Mouse (Mus musculus) myocyte (in vitro differentiated cells): ENCODE measurements around the gene Tpk1. TPM values are rescaled to one million over a fixed set of nuclear protein-coding genes. Genes with fewer than 3 reads are reported as not detected.
"Not testable (repeated sequence)": the region's sequence is repeated elsewhere in the genome, so short reads cannot be mapped to it uniquely, and the experiment has no call there.

Experiments
- H3K27me3 ChIP-seq: one replicate; pipeline ENCODE4 v1.6.1; 2011; ENCODE audit not compliant: control insufficient read depth, insufficient read depth, insufficient read length
- H3K36me3 ChIP-seq: one replicate; pipeline ENCODE4 v1.6.1; 2011; ENCODE audit not compliant: control insufficient read depth, insufficient read depth
- H3K4me2 ChIP-seq: one replicate; pipeline ENCODE4 v1.6.1; 2011; ENCODE audit warnings: low read depth, control low read depth
- H3K4me3 ChIP-seq: one replicate; pipeline ENCODE4 v1.5.1; 2011; ENCODE audit warnings: mild to moderate bottlenecking, control low read depth, moderate library complexity
- H3K79me2 ChIP-seq: one replicate; pipeline ENCODE4 v1.6.1; 2011; ENCODE audit not compliant: control insufficient read depth, insufficient read depth
- H3ac ChIP-seq: one replicate; pipeline ENCODE4 v1.6.1; 2011; ENCODE audit not compliant: control insufficient read depth, insufficient read length
- CEBPB ChIP-seq: IDR thresholded peaks from 2 replicates; pipeline ENCODE4 v1.6.1; 2011; ENCODE audit warnings: mild to moderate bottlenecking, moderate library complexity; ENCODE audit not compliant: poor library complexity, insufficient read depth, severe bottlenecking
- E2F4 ChIP-seq: IDR thresholded peaks from one replicate; pipeline ENCODE4 v1.6.1; 2011; ENCODE audit warnings: mild to moderate bottlenecking, control low read depth, moderate library complexity; ENCODE audit not compliant: insufficient read depth
- MAX ChIP-seq: IDR thresholded peaks from one replicate; pipeline ENCODE4 v1.6.1; 2011; ENCODE audit warnings: low read depth, mild to moderate bottlenecking, control low read depth
- MYOD1 ChIP-seq, 3 experiments: IDR thresholded peaks; one replicate each; pipeline ENCODE4 v1.6.1; 2011; ENCODE audit warnings: control low read depth in 2 of 3, low read depth in 2 of 3, mild to moderate bottlenecking in 2 of 3, moderate library complexity in 1 of 3; ENCODE audit not compliant: insufficient read length in 2 of 3, control insufficient read depth in 1 of 3
- MYOG ChIP-seq, 3 experiments: IDR thresholded peaks; one replicate each; pipeline ENCODE4 v1.6.1; 2011; ENCODE audit warnings: control low read depth in 2 of 3, low read depth in 2 of 3, mild to moderate bottlenecking in 2 of 3; ENCODE audit not compliant: insufficient read length in 2 of 3, control insufficient read depth in 1 of 3, insufficient read depth in 1 of 3
- POLR2A ChIP-seq: IDR thresholded peaks from one replicate; pipeline ENCODE4 v1.6.1; 2011; ENCODE audit warnings: low read depth, mild to moderate bottlenecking, control low read depth, moderate library complexity; ENCODE audit not compliant: insufficient read length
- POLR2AphosphoS2 ChIP-seq: IDR thresholded peaks from one replicate; pipeline ENCODE4 v1.6.1; 2011; ENCODE audit warnings: low read depth, control low read depth; ENCODE audit not compliant: insufficient read length
- REST ChIP-seq: IDR thresholded peaks from one replicate; pipeline ENCODE4 v1.6.1; 2011; ENCODE audit warnings: mild to moderate bottlenecking, control low read depth, moderate library complexity; ENCODE audit not compliant: insufficient read depth, insufficient read length
- SRF ChIP-seq: IDR thresholded peaks from one replicate; pipeline ENCODE4 v1.6.1; 2011; ENCODE audit warnings: low read depth; ENCODE audit not compliant: control insufficient read depth, insufficient read length
- TCF12 ChIP-seq: IDR thresholded peaks from one replicate; pipeline ENCODE4 v1.6.1; 2011; ENCODE audit warnings: mild to moderate bottlenecking, control low read depth; ENCODE audit not compliant: poor library complexity, insufficient read depth, severe bottlenecking
- TCF3 ChIP-seq: IDR thresholded peaks from one replicate; pipeline ENCODE4 v1.6.1; 2011; ENCODE audit warnings: low read depth, control low read depth; ENCODE audit not compliant: insufficient read length
- USF1 ChIP-seq: IDR thresholded peaks from one replicate; pipeline ENCODE4 v1.6.1; 2011; ENCODE audit warnings: low read depth, mild to moderate bottlenecking, control low read depth, moderate library complexity
- polyA plus RNA-seq: library from polyadenylated mRNA; unstranded; fragments of >200 nt; fragmentation: generic; extraction: Trizol; gene quantifications from one replicate; pipeline ENCODE4 v1.2.1, GENCODE M21; 2012; ENCODE audit warnings: missing spikeins

The Tpk1 gene
- polyA plus RNA-seq, 1 experiment = 1.6 TPM

DNA sequence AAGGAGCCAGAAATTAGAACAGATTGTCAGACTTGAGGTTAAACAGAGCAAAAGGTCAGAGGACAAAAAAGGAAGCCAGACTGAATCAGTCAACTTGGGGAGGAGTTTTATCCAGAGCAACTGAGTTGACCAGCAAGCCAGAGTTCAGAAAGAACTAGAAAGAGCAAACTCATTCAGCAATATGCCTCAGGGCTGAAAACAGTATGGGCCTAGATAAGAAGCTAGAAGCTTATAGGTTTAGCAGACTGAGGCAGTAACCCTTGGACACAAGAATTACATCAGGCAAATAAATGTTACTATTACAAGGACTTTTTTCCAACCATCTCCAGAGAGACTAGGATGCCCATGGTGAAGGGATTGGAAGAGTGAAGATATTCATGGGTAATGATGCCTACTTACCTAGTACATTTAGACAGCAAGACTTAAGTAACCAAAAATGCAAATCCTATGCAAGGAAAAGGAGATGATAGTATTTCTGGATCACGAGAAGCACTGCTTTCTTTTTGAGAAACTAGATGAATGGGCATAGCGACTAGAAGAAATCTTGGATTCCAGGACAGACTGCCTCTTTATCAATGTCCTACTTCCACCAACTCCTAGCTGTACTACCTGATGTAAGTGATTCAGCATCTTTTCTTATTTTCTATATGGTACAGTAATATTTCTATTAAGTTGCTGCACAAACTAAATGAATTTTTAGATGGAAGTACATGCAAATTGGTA lies 149.3 kb downstream of the Tpk1 start:
- Histone ChIP-seq H3K79me2 (no peaks in the 10 kb centered on the region), H3K27me3 (no peaks in the 10 kb centered on the region), H3K4me2 (no peak overlapping the region), H3K4me3 (no peak overlapping the region), H3K36me3 (no peaks in the 10 kb centered on the region), H3ac (no peak overlapping the region)
- TF ChIP-seq POLR2AphosphoS2 (no peak), USF1 (no peak), MYOD1 (IDR thresholded peaks at IDR 0.05; ENCODE audit: control insufficient read depth in 1 of 3, insufficient read length in 2 of 3, low read depth in 2 of 3) (no peak), MAX (no peak), POLR2A (no peak), TCF3 (no peak)

DNA sequence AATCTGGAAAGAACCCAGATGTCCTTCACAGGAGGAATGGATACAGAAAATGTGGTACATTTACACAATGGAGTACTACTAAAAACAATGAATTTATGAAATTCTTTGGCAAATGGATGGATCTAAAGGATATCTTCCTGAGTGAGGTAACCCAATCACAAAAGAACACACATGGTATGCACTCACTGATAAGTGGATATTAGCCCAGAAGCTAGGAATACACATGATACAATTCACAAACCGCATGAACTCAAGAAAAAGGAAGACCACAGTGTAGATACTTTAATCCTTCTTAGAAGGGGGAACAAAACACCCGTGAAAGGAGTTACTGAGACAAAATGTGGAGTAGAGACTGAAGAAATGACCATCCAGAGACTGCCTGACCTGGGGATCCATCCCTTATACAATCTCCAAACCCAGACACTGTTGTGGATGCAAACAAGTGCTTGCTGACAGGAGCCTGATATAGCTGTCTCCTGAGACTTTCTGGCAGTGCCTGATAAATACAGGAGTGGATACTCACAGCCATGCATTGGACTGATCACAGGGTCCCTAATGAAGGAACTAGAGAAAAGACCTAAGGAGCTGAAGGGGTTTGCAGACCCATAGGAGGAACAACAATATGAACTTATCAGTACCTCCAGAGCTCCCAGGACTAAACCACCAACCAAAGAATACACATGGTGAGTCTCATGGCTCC lies 159.2 kb downstream of the Tpk1 start:
- H3ac ChIP-seq, H3K36me3 ChIP-seq, H3K27me3 ChIP-seq, H3K4me2 ChIP-seq, H3K4me3 ChIP-seq, H3K79me2 ChIP-seq: not testable (repeated sequence)

DNA sequence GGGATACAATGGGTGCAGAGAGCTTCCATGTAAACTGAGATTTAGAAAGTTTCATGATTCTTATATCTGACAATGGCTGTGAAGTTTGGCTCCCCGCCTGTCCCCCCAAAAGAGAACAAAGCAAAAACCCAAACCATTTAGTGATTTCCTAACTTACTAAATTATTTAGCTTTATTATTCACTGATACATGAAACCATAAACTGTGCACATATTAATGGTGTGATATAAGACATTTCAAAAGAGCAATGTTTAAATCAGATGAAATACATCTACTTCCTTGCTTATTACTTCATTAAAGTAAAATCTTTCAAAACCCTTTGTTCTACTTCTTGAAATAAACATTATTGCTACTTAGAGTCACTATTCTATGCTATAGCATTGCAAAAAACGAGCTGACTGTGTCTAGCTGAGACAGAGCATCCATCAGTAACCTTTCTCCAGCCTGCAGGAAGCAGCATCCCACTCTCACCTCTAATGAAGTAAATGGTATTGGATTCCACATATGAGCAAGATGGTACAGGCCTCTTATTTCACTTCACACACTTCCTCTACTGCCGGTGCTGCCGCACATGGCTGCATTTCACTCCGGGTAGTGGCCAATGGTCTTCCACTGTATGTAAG lies 161.4 kb downstream of the Tpk1 start:
- no peaks in the 10 kb centered on the region for H3K36me3 ChIP-seq
- H3K79me2 ChIP-seq = no peaks in the 10 kb centered on the region
- no peaks in the 10 kb centered on the region for H3K27me3 ChIP-seq
- no peak overlapping the region for H3K4me3 ChIP-seq
- H3K4me2 ChIP-seq = no peak overlapping the region
- H3ac ChIP-seq = no peak overlapping the region
- TF ChIP-seq MYOG (IDR thresholded peaks at IDR 0.05; ENCODE audit: control insufficient read depth in 1 of 3, insufficient read depth in 1 of 3, insufficient read length in 2 of 3, low read depth in 2 of 3) = no peak
- TF ChIP-seq MYOD1 (IDR thresholded peaks at IDR 0.05; ENCODE audit: control insufficient read depth in 1 of 3, insufficient read length in 2 of 3, low read depth in 2 of 3) = no peak
- TF ChIP-seq USF1 = no peak
- TF ChIP-seq E2F4 = no peak
- TF ChIP-seq POLR2A = no peak
- no peak for TF ChIP-seq POLR2AphosphoS2
- no peak for TF ChIP-seq TCF3
- no peak for TF ChIP-seq REST
- TF ChIP-seq CEBPB = no peak
- TF ChIP-seq TCF12 = no peak
- TF ChIP-seq SRF = no peak
- no peak for TF ChIP-seq MAX

DNA sequence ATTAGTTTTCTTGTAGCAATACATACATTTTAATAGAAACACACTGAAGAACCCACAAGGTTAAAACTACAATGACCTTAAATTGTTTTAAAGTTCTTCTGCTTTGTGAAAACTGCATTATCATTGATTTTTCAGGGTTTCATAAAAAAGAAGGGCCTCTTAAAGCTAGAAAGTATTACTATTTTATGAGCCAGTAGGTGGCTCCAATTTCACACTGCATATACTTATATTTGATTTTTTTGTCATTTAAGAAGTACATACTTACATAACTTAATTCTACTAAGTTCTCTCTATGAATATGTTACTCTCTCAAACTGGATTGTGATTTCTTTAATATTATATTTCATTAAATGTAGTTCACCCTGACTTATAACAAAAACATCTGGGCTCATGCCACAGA lies 173.7 kb downstream of the Tpk1 start:
- H3K27me3 ChIP-seq = no peaks in the 10 kb centered on the region
- H3K4me2 ChIP-seq = no peak overlapping the region
- no peaks in the 10 kb centered on the region for H3K79me2 ChIP-seq
- no peak overlapping the region for H3ac ChIP-seq
- H3K36me3 ChIP-seq = no peaks in the 10 kb centered on the region
- H3K4me3 ChIP-seq = no peak overlapping the region
- TF ChIP-seq CEBPB = no peak
- no peak for TF ChIP-seq SRF
- no peak for TF ChIP-seq MYOG (IDR thresholded peaks at IDR 0.05; ENCODE audit: control insufficient read depth in 1 of 3, insufficient read depth in 1 of 3, insufficient read length in 2 of 3, low read depth in 2 of 3)
- TF ChIP-seq REST = no peak
- no peak for TF ChIP-seq MYOD1 (IDR thresholded peaks at IDR 0.05; ENCODE audit: control insufficient read depth in 1 of 3, insufficient read length in 2 of 3, low read depth in 2 of 3)
- no peak for TF ChIP-seq POLR2AphosphoS2
- TF ChIP-seq POLR2A = no peak
- TF ChIP-seq TCF12 = no peak
- no peak for TF ChIP-seq USF1
- no peak for TF ChIP-seq MAX
- TF ChIP-seq E2F4 = no peak
- TF ChIP-seq TCF3 = no peak

DNA sequence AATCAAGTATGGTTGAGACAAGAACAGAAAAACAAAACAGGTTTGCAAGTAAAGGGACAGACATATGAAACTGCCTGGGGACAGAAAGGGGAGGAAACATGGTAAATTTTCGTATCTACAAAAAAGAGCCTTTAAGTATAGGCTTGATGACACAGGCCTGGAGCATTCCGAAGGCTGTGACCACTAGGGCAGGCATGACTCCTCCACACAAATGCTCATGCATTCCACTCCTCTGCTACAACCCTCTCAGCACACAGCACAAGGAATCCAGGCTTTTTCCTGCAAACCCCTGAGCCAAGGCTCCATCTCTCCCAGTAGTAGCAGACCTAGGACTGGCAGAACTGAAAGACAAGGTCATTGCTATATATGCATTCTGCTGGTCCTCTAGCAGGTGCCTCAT lies 179.4 kb downstream of the Tpk1 start:
- Histone ChIP-seq H3K4me2 (no peak overlapping the region), H3K4me3 (no peak overlapping the region), H3K36me3 (no peaks in the 10 kb centered on the region), H3K79me2 (no peaks in the 10 kb centered on the region), H3ac (no peak overlapping the region), H3K27me3 (no peaks in the 10 kb centered on the region)
- TF ChIP-seq TCF3 (no peak), MYOG (IDR thresholded peaks at IDR 0.05; ENCODE audit: control insufficient read depth in 1 of 3, insufficient read depth in 1 of 3, insufficient read length in 2 of 3, low read depth in 2 of 3) (no peak), REST (no peak), MYOD1 (IDR thresholded peaks at IDR 0.05; ENCODE audit: control insufficient read depth in 1 of 3, insufficient read length in 2 of 3, low read depth in 2 of 3) (no peak), TCF12 (no peak), USF1 (no peak), MAX (no peak), POLR2AphosphoS2 (no peak), CEBPB (no peak)
